Mouse (Mus musculus) heart, embryonic 16.5 days (tissue): ENCODE data around the gene Sephs2. TPM values are rescaled to one million over a fixed set of nuclear protein-coding genes. Genes with fewer than 3 reads are reported as not detected.

Experiments used
- ATAC-seq: fragments of 200-750 bp; cut with Nextera tagmentation; replicated peaks from 2 replicates; pipeline ENCODE4 v1.8.0; 2017; ENCODE audit warnings: moderate number of reproducible peaks; ENCODE audit not compliant: insufficient read depth, low FRiP score; ENCODE audit errors: extremely low read depth
- H3K27ac ChIP-seq: fragments of 300-500 bp; sonication (generic); 2 replicates; pipeline ENCODE4 v1.5.1; 2014; ENCODE audit warnings: mild to moderate bottlenecking, low read length, control low read depth, moderate library complexity
- H3K27me3 ChIP-seq: fragments of 300-500 bp; sonication (generic); 2 replicates; pipeline ENCODE4 v1.6.1; 2014; ENCODE audit warnings: low read length, mixed read lengths; ENCODE audit not compliant: control insufficient read depth, insufficient read depth
- H3K36me3 ChIP-seq: fragments of 300-500 bp; sonication (generic); 2 replicates; pipeline ENCODE4 v1.6.1; 2014; ENCODE audit not compliant: control insufficient read depth, insufficient read depth
- H3K4me1 ChIP-seq: fragments of 300-500 bp; sonication (generic); 2 replicates; pipeline ENCODE4 v1.6.1; 2014; ENCODE audit warnings: low read length, mixed read lengths; ENCODE audit not compliant: control insufficient read depth, insufficient read depth
- H3K4me2 ChIP-seq: fragments of 300-500 bp; sonication (generic); 2 replicates; pipeline ENCODE4 v1.6.1; 2014; ENCODE audit warnings: low read depth, mild to moderate bottlenecking, control low read depth, low read length
- H3K4me3 ChIP-seq: fragments of 300-500 bp; sonication (generic); 2 replicates; pipeline ENCODE4 v1.5.1; 2014; ENCODE audit warnings: mild to moderate bottlenecking, control low read depth, low read length
- H3K9ac ChIP-seq: fragments of 300-500 bp; sonication (generic); 2 replicates; pipeline ENCODE4 v1.6.1; 2014; ENCODE audit warnings: low read length, control low read depth
- H3K9me3 ChIP-seq: fragments of 300-500 bp; sonication (generic); replicated peaks from 2 replicates; pipeline ENCODE4 v1.6.1; 2016; ENCODE audit warnings: low read length; ENCODE audit not compliant: control insufficient read depth
- WGBS: fragments of 180-500 bp; shearing (Covaris S2); extraction: QIAGEN DNeasy Blood & Tissue Kit; methylation state at CpG from one replicate; pipeline ENCODE4 v1.1.7; 2014; 5-methylcytosine and 5-hydroxymethylcytosine counted together
- polyA plus RNA-seq: library from polyadenylated mRNA; unstranded; fragments of >200 nt; fragmentation: Nextera tagmentation; extraction: Ambion mirVana; gene quantifications from 2 replicates; pipeline ENCODE4 v1.2.1, GENCODE M21; 2015

Sephs2 gene
- polyA plus RNA-seq, 1 experiment from 2014 or later, result 48.7 TPM

GRCm38 (mm10) chr7:127278311-127278710 is 4.5 kb upstream of the Sephs2 start:
- H3K36me3 ChIP-seq, result no peaks in the 10 kb centered on the region
- H3K9ac ChIP-seq, result no peak overlapping the region
- H3K27me3 ChIP-seq, result no peaks in the 10 kb centered on the region
- WGBS, result 20% methylated on average over 8 of the region's 8 CpGs
- H3K4me1 ChIP-seq, result peaks cover 2% of the 10 kb centered on the region; the same call in 1 of the 2 replicates
- H3K27ac ChIP-seq, result no peak overlapping the region
- no peak overlapping the region for H3K4me3 ChIP-seq
- H3K4me2 ChIP-seq, result no peak overlapping the region
- no peaks in the 10 kb centered on the region for H3K9me3 ChIP-seq
- ATAC-seq, result no peak

GRCm38 (mm10) chr7:127276519-127276961 is 2.7 kb upstream of the Sephs2 start:
- Histone ChIP-seq H3K27ac (no peak overlapping the region), H3K36me3 (peaks cover 5% of the 10 kb centered on the region; the same call in 1 of the 2 replicates), H3K27me3 (no peaks in the 10 kb centered on the region), H3K9ac (no peak overlapping the region), H3K4me1 (peaks cover 13% of the 10 kb centered on the region), H3K4me3 (no peak overlapping the region), H3K4me2 (no peak overlapping the region), H3K9me3 (no peaks in the 10 kb centered on the region)
- ATAC-seq, result no peak
- 63% methylated on average over 5 of the region's 5 CpGs for WGBS

- 12% methylated on average over 50 of the region's 50 CpGs for WGBS
- peaks cover 13% of the 10 kb centered on the region for H3K4me1 ChIP-seq
- ATAC-seq, result peak; percentile 64
- peaks cover 16% of the 10 kb centered on the region for H3K36me3 ChIP-seq
- peak overlapping the region; percentile 89 for H3K27ac ChIP-seq
- peaks cover 3% of the 10 kb centered on the region for H3K9me3 ChIP-seq
- peak overlapping the region; percentile 82 for H3K4me3 ChIP-seq
- peak overlapping the region; percentile 92 for H3K4me2 ChIP-seq
- H3K9ac ChIP-seq, result peak overlapping the region; percentile 91
- no peaks in the 10 kb centered on the region for H3K27me3 ChIP-seq
Measured at GRCm38 (mm10) chr7:127273118-127273923, 534 bp downstream of the Sephs2 start.

- Histone ChIP-seq H3K4me3 (peak overlapping the region; percentile 82), H3K9me3 (peaks cover 4% of the 10 kb centered on the region), H3K27ac (no peak overlapping the region), H3K27me3 (no peaks in the 10 kb centered on the region), H3K4me2 (peak overlapping the region; percentile 92), H3K9ac (0 out of 2 replicates have a peak overlapping the region, but pooled peaks have one; percentile 91), H3K36me3 (peaks cover 16% of the 10 kb centered on the region), H3K4me1 (peaks cover 13% of the 10 kb centered on the region)
- ATAC-seq, result no peak
- 94% methylated on average over 15 of the region's 15 CpGs for WGBS
Measured at GRCm38 (mm10) chr7:127272566-127272965, 1.3 kb downstream of the Sephs2 start.

GRCm38 (mm10) chr7:127271093-127271492 is 2.8 kb downstream of the Sephs2 start:
- H3K9me3 ChIP-seq, result peaks cover 4% of the 10 kb centered on the region
- no peak overlapping the region for H3K9ac ChIP-seq
- no peak overlapping the region for H3K4me3 ChIP-seq
- H3K36me3 ChIP-seq, result peaks cover 16% of the 10 kb centered on the region
- 90% methylated on average over 4 of the region's 4 CpGs for WGBS
- H3K4me1 ChIP-seq, result peaks cover 13% of the 10 kb centered on the region
- H3K27me3 ChIP-seq, result no peaks in the 10 kb centered on the region
- H3K4me2 ChIP-seq, result no peak overlapping the region
- ATAC-seq, result no peak
- no peak overlapping the region for H3K27ac ChIP-seq

GRCm38 (mm10) chr7:127270666-127271065 is 3.2 kb downstream of the Sephs2 start:
- 91% methylated on average over 5 of the region's 5 CpGs for WGBS
- no peak overlapping the region for H3K4me2 ChIP-seq
- H3K36me3 ChIP-seq, result peaks cover 16% of the 10 kb centered on the region
- H3K4me3 ChIP-seq, result no peak overlapping the region
- no peak overlapping the region for H3K27ac ChIP-seq
- no peak overlapping the region for H3K9ac ChIP-seq
- peaks cover 4% of the 10 kb centered on the region for H3K9me3 ChIP-seq
- H3K4me1 ChIP-seq, result peaks cover 13% of the 10 kb centered on the region
- no peak for ATAC-seq
- no peaks in the 10 kb centered on the region for H3K27me3 ChIP-seq

- 91% methylated on average over 2 of the region's 2 CpGs for WGBS
- H3K4me1 ChIP-seq, result peaks cover 13% of the 10 kb centered on the region
- peaks cover 16% of the 10 kb centered on the region for H3K36me3 ChIP-seq
- H3K27me3 ChIP-seq, result no peaks in the 10 kb centered on the region
- H3K4me3 ChIP-seq, result no peak overlapping the region
- no peak overlapping the region for H3K9ac ChIP-seq
- H3K9me3 ChIP-seq, result peaks cover 4% of the 10 kb centered on the region
- no peak for ATAC-seq
- H3K4me2 ChIP-seq, result no peak overlapping the region
- no peak overlapping the region for H3K27ac ChIP-seq
Measured at GRCm38 (mm10) chr7:127270256-127270655, 3.6 kb downstream of the Sephs2 start.

- 90% methylated on average over 3 of the region's 3 CpGs for WGBS
- no peak for ATAC-seq
Measured at GRCm38 (mm10) chr7:127263526-127263925, 10.3 kb downstream of the Sephs2 start.

GRCm38 (mm10) chr7:127262218-127262961 is 11.5 kb downstream of the Sephs2 start:
- Histone ChIP-seq H3K9me3 (peaks cover 3% of the 10 kb centered on the region; the same call in 1 of the 2 replicates), H3K4me2 (no peak overlapping the region), H3K9ac (no peak overlapping the region), H3K4me1 (peaks cover 4% of the 10 kb centered on the region; the same call in 1 of the 2 replicates), H3K27ac (no peak overlapping the region), H3K36me3 (no peaks in the 10 kb centered on the region), H3K27me3 (no peaks in the 10 kb centered on the region), H3K4me3 (no peak overlapping the region)
- 72% methylated on average over 10 of the region's 10 CpGs for WGBS
- no peak for ATAC-seq

More at GRCm38 (mm10) chr7:127263526-127263925, 10.3 kb downstream of the Sephs2 start:
- Histone ChIP-seq H3K9ac (no peak overlapping the region), H3K27me3 (no peaks in the 10 kb centered on the region), H3K9me3 (peaks cover 7% of the 10 kb centered on the region), H3K27ac (no peak overlapping the region), H3K4me2 (no peak overlapping the region), H3K36me3 (no peaks in the 10 kb centered on the region), H3K4me3 (no peak overlapping the region), H3K4me1 (peaks cover 4% of the 10 kb centered on the region; the same call in 1 of the 2 replicates)
